Mouse (Mus musculus) hindbrain, embryonic 16.5 days (tissue): ENCODE measurements around the gene Zfp668. TPM values are rescaled to one million over a fixed set of nuclear protein-coding genes. Genes with fewer than 3 reads are reported as not detected.

Experiments
- ATAC-seq: fragments of 200-750 bp; cut with Nextera tagmentation; 2 replicates; pipeline ENCODE4 v1.8.0; 2017; ENCODE audit warnings: moderate TSS enrichment, moderate library complexity
- H3K27ac ChIP-seq: fragments of 300-500 bp; sonication (generic); 2 replicates; pipeline ENCODE4 v1.5.1; 2014; ENCODE audit warnings: low read depth, mild to moderate bottlenecking, control low read depth, low read length, moderate library complexity
- H3K27me3 ChIP-seq: fragments of 300-500 bp; sonication (generic); replicated peaks from 2 replicates; pipeline ENCODE4 v1.6.1; 2014; ENCODE audit warnings: low read length; ENCODE audit not compliant: control insufficient read depth, insufficient read depth
- H3K36me3 ChIP-seq: fragments of 300-500 bp; sonication (generic); 2 replicates; pipeline ENCODE4 v1.6.1; 2014; ENCODE audit warnings: mild to moderate bottlenecking, low read length, moderate library complexity, mixed read lengths; ENCODE audit not compliant: control insufficient read depth, insufficient read depth
- H3K4me1 ChIP-seq: fragments of 300-500 bp; sonication (generic); 2 replicates; pipeline ENCODE4 v1.6.1; 2014; ENCODE audit warnings: low read depth, low read length; ENCODE audit not compliant: control insufficient read depth, insufficient read depth
- H3K4me2 ChIP-seq: fragments of 300-500 bp; sonication (generic); 2 replicates; pipeline ENCODE4 v1.6.1; 2014; ENCODE audit warnings: mild to moderate bottlenecking, low read length, control low read depth, moderate library complexity
- H3K4me3 ChIP-seq: fragments of 300-500 bp; sonication (generic); 2 replicates; pipeline ENCODE4 v1.5.1; 2014; ENCODE audit warnings: mild to moderate bottlenecking, low read length, control low read depth, moderate library complexity
- H3K9ac ChIP-seq: fragments of 300-500 bp; sonication (generic); 2 replicates; pipeline ENCODE4 v1.6.1; 2014; ENCODE audit warnings: low read depth, mild to moderate bottlenecking, control low read depth, low read length, moderate library complexity
- H3K9me3 ChIP-seq: fragments of 300-500 bp; sonication (generic); 2 replicates; pipeline ENCODE4 v1.6.1; 2014; ENCODE audit warnings: mild to moderate bottlenecking, low read length, moderate library complexity; ENCODE audit not compliant: control insufficient read depth
- WGBS: fragments of 180-500 bp; shearing (Covaris S2); extraction: QIAGEN DNeasy Blood & Tissue Kit; methylation state at CpG from one replicate; pipeline ENCODE4 v1.1.7; 2014; 5-methylcytosine and 5-hydroxymethylcytosine counted together
- polyA plus RNA-seq: library from polyadenylated mRNA; unstranded; fragments of >200 nt; fragmentation: Nextera tagmentation; extraction: Ambion mirVana; gene quantifications from 2 replicates; pipeline ENCODE4 v1.2.1, GENCODE M21; 2015

The Zfp668 gene
- polyA plus RNA-seq, 1 experiment from 2014 or later: 29.5 TPM

- Histone ChIP-seq H3K4me2 (no peak overlapping the region), H3K9ac (no peak overlapping the region), H3K4me3 (no peak overlapping the region), H3K27me3 (no peaks in the 10 kb centered on the region), H3K4me1 (peaks cover 16% of the 10 kb centered on the region), H3K9me3 (no peaks in the 10 kb centered on the region), H3K36me3 (peaks cover 55% of the 10 kb centered on the region), H3K27ac (no peak overlapping the region)
- ATAC-seq: no peak
- 91% methylated on average over 12 of the region's 12 CpGs for WGBS
Observed at GRCm38 (mm10) chr7:127880431-127880830, 3.8 kb upstream of the Zfp668 start.

GRCm38 (mm10) chr7:127879301-127879700 is 2.7 kb upstream of the Zfp668 start:
- no peak overlapping the region for H3K27ac ChIP-seq
- H3K9me3 ChIP-seq: no peaks in the 10 kb centered on the region
- H3K36me3 ChIP-seq: peaks cover 51% of the 10 kb centered on the region
- H3K9ac ChIP-seq: no peak overlapping the region
- H3K4me2 ChIP-seq: no peak overlapping the region
- H3K4me1 ChIP-seq: peaks cover 20% of the 10 kb centered on the region
- H3K27me3 ChIP-seq: no peaks in the 10 kb centered on the region
- no peak for ATAC-seq
- WGBS: 98% methylated on average over 9 of the region's 9 CpGs
- H3K4me3 ChIP-seq: no peak overlapping the region

- H3K4me1 ChIP-seq: peaks cover 27% of the 10 kb centered on the region
- H3K4me2 ChIP-seq: peak within 1 kb of the TSS; percentile 76
- ATAC-seq: peak; percentile 89
- no peaks in the 10 kb centered on the region for H3K27me3 ChIP-seq
- H3K36me3 ChIP-seq: peaks cover 25% of the 10 kb centered on the region
- no peaks in the 10 kb centered on the region for H3K9me3 ChIP-seq
- peak within 1 kb of the TSS; percentile 98 for H3K27ac ChIP-seq
- WGBS: 2% methylated on average over 40 of the region's 41 CpGs
- peak within 1 kb of the TSS; percentile 94 for H3K9ac ChIP-seq
- peak within 1 kb of the TSS; percentile 83 for H3K4me3 ChIP-seq
Observed at GRCm38 (mm10) chr7:127876041-127876466, 574 bp downstream of the Zfp668 start, which contains the start of gene Zfp646. Gene Zfp646, plus strand, starts transcription at chr7:127876221.

- Histone ChIP-seq H3K9me3 (no peaks in the 10 kb centered on the region), H3K27ac (peak overlapping the region; percentile 98), H3K27me3 (no peaks in the 10 kb centered on the region), H3K9ac (peak overlapping the region; percentile 94), H3K4me3 (peak overlapping the region; percentile 83), H3K4me2 (peak overlapping the region; percentile 76), H3K36me3 (peaks cover 21% of the 10 kb centered on the region), H3K4me1 (peaks cover 27% of the 10 kb centered on the region)
- WGBS: under 1% methylated on average over 43 of the region's 43 CpGs
- ATAC-seq: peak; percentile 97
Observed at GRCm38 (mm10) chr7:127875627-127876001, 1.0 kb downstream of the Zfp668 start.

GRCm38 (mm10) chr7:127874812-127875626 is 1.6 kb downstream of the Zfp668 start:
- peak overlapping the region; percentile 83 for H3K4me3 ChIP-seq
- H3K9me3 ChIP-seq: no peaks in the 10 kb centered on the region
- ATAC-seq: peak; percentile 38
- H3K27ac ChIP-seq: peak overlapping the region; percentile 98
- 4% methylated on average over 20 of the region's 20 CpGs for WGBS
- peak overlapping the region; percentile 94 for H3K9ac ChIP-seq
- H3K4me1 ChIP-seq: peaks cover 27% of the 10 kb centered on the region
- H3K4me2 ChIP-seq: peak overlapping the region; percentile 76
- no peaks in the 10 kb centered on the region for H3K27me3 ChIP-seq
- peaks cover 15% of the 10 kb centered on the region for H3K36me3 ChIP-seq

- 76% methylated on average over 5 of the region's 5 CpGs for WGBS
Observed at GRCm38 (mm10) chr7:127870136-127870821, 6.3 kb downstream of the Zfp668 start.

GRCm38 (mm10) chr7:127869149-127869810 is 7.3 kb downstream of the Zfp668 start:
- WGBS: 54% methylated on average over 3 of the region's 3 CpGs
- no peak overlapping the region for H3K4me3 ChIP-seq
- peaks cover 24% of the 10 kb centered on the region for H3K36me3 ChIP-seq
- peaks cover 15% of the 10 kb centered on the region for H3K4me1 ChIP-seq
- H3K4me2 ChIP-seq: no peak overlapping the region
- no peaks in the 10 kb centered on the region for H3K27me3 ChIP-seq
- no peak overlapping the region for H3K27ac ChIP-seq
- no peaks in the 10 kb centered on the region for H3K9me3 ChIP-seq
- ATAC-seq: peak; percentile 56; the same call in 1 of the 2 replicates
- H3K9ac ChIP-seq: no peak overlapping the region

More at GRCm38 (mm10) chr7:127870136-127870821, 6.3 kb downstream of the Zfp668 start:
- H3K27me3 ChIP-seq: no peaks in the 10 kb centered on the region
- H3K27ac ChIP-seq: no peak overlapping the region
- H3K9ac ChIP-seq: no peak overlapping the region
- H3K9me3 ChIP-seq: no peaks in the 10 kb centered on the region
- H3K36me3 ChIP-seq: peaks cover 19% of the 10 kb centered on the region
- peaks cover 19% of the 10 kb centered on the region for H3K4me1 ChIP-seq
- no peak for ATAC-seq
- H3K4me2 ChIP-seq: no peak overlapping the region
- no peak overlapping the region for H3K4me3 ChIP-seq

- H3K4me1 ChIP-seq: no peaks in the 10 kb centered on the region; the same call in 1 of the 2 replicates
- H3K27me3 ChIP-seq: no peaks in the 10 kb centered on the region
- H3K4me3 ChIP-seq: no peak overlapping the region
- 97% methylated on average over 18 of the region's 18 CpGs for WGBS
- no peak overlapping the region for H3K9ac ChIP-seq
- H3K36me3 ChIP-seq: peaks cover 24% of the 10 kb centered on the region
- no peak for ATAC-seq
- no peaks in the 10 kb centered on the region for H3K9me3 ChIP-seq
- no peak overlapping the region for H3K4me2 ChIP-seq
- H3K27ac ChIP-seq: no peak overlapping the region
Observed at GRCm38 (mm10) chr7:127867641-127868040, 9.0 kb downstream of the Zfp668 start.

- WGBS: 95% methylated on average over 10 of the region's 12 CpGs
- no peaks in the 10 kb centered on the region; the same call in 1 of the 2 replicates for H3K4me1 ChIP-seq
Observed at GRCm38 (mm10) chr7:127866434-127866833, 10.2 kb downstream of the Zfp668 start.

More at GRCm38 (mm10) chr7:127866434-127866833, 10.2 kb downstream of the Zfp668 start:
- H3K9ac ChIP-seq: no peak overlapping the region
- ATAC-seq: no peak
- H3K4me3 ChIP-seq: no peak overlapping the region
- no peak overlapping the region for H3K27ac ChIP-seq
- H3K36me3 ChIP-seq: peaks cover 24% of the 10 kb centered on the region
- no peaks in the 10 kb centered on the region for H3K27me3 ChIP-seq
- no peaks in the 10 kb centered on the region for H3K9me3 ChIP-seq
- H3K4me2 ChIP-seq: no peak overlapping the region
